Mouse (Mus musculus) cerebellum, adult 8-10 months (tissue): Measurements from ENCODE around the gene Msl2.

ENCODE experiments used
- DNase-seq: peaks from one replicate; pipeline ENCODE4 v3.0.0; 2022

Gene Msl2

GRCm38 (mm10) chr9:101073987-101074331 is at the start of gene Msl2:
Gene Msl2, plus strand, starts transcription at chr9:101074101.
- DNase-seq = no peak

- DNase-seq = peak; percentile 16
Observed at GRCm38 (mm10) chr9:101033761-101034447, 40.0 kb upstream of the Msl2 start.

- DNase-seq = peak; percentile 98
Observed at GRCm38 (mm10) chr9:101034448-101035098, 39.3 kb upstream of the Msl2 start, which contains the start of gene Pccb. Gene Pccb, minus strand, starts transcription at chr9:101034898.

GRCm38 (mm10) chr9:101035836-101036596 is 37.9 kb upstream of the Msl2 start:
- no peak for DNase-seq

- no peak for DNase-seq
Observed at GRCm38 (mm10) chr9:101036876-101037275, 37.0 kb upstream of the Msl2 start.

GRCm38 (mm10) chr9:101037396-101037795 is 36.5 kb upstream of the Msl2 start:
- no peak for DNase-seq

- DNase-seq = no peak
Observed at GRCm38 (mm10) chr9:101038634-101039033, 35.3 kb upstream of the Msl2 start.

- DNase-seq = no peak
Observed at GRCm38 (mm10) chr9:101041508-101041907, 32.4 kb upstream of the Msl2 start.

GRCm38 (mm10) chr9:101042249-101042648 is 31.7 kb upstream of the Msl2 start:
- no peak for DNase-seq

GRCm38 (mm10) chr9:101045710-101046338 is 28.1 kb upstream of the Msl2 start:
- no peak for DNase-seq

GRCm38 (mm10) chr9:101052007-101052406 is 21.9 kb upstream of the Msl2 start:
- no peak for DNase-seq

GRCm38 (mm10) chr9:101052691-101053090 is 21.2 kb upstream of the Msl2 start:
- no peak for DNase-seq

GRCm38 (mm10) chr9:101053279-101053678 is 20.6 kb upstream of the Msl2 start:
- DNase-seq = no peak

- no peak for DNase-seq
Observed at GRCm38 (mm10) chr9:101057156-101057555, 16.7 kb upstream of the Msl2 start.

GRCm38 (mm10) chr9:101061035-101061434 is 12.9 kb upstream of the Msl2 start:
- DNase-seq = no peak

- no peak for DNase-seq
Observed at GRCm38 (mm10) chr9:101062253-101062780, 11.6 kb upstream of the Msl2 start.

GRCm38 (mm10) chr9:101065076-101065602 is 8.8 kb upstream of the Msl2 start:
- no peak for DNase-seq

GRCm38 (mm10) chr9:101069781-101070180 is 4.1 kb upstream of the Msl2 start:
- no peak for DNase-seq

GRCm38 (mm10) chr9:101072506-101072905 is 1.4 kb upstream of the Msl2 start:
- no peak for DNase-seq

- peak; percentile 99 for DNase-seq
Observed at GRCm38 (mm10) chr9:101073041-101073986, 587 bp upstream of the Msl2 start.

GRCm38 (mm10) chr9:101074332-101075021 is 576 bp downstream of the Msl2 start:
- peak; percentile 78 for DNase-seq
